Mouse (Mus musculus) MEL (cell line): ENCODE data around the gene Rab23. TPM values are rescaled to one million over a fixed set of nuclear protein-coding genes. Genes with fewer than 3 reads are reported as not detected.

ENCODE experiments used
- DNase-seq: peaks from one replicate; pipeline ENCODE4 v3.0.0; 2011; ENCODE audit warnings: low read depth, low spot score
- H3K27ac ChIP-seq: 2 replicates; pipeline ENCODE4 v1.5.1; 2012; ENCODE audit warnings: low read depth, mild to moderate bottlenecking, control low read depth, low read length, moderate library complexity; ENCODE audit not compliant: control insufficient read depth
- H3K27me3 ChIP-seq, 2 experiments: fragments of 150-350 bp in 1 of 2; sonication (generic) in 1 of 2; 2 replicates each; pipeline ENCODE4 v1.6.1; 2012; ENCODE audit warnings: low read length in 2 of 2, mild to moderate bottlenecking in 2 of 2, improper control_type of control experiment in 1 of 2, moderate library complexity in 1 of 2; ENCODE audit not compliant: insufficient read depth in 2 of 2, control insufficient read depth in 1 of 2
- H3K36me3 ChIP-seq, 2 experiments: 2 replicates each; pipeline ENCODE4 v1.6.1; 2012 to 2014; ENCODE audit warnings: low read length in 2 of 2, improper control_type of control experiment in 1 of 2, inconsistent platforms in 1 of 2, mild to moderate bottlenecking in 1 of 2; ENCODE audit not compliant: insufficient read depth in 2 of 2, control insufficient read depth in 1 of 2
- H3K4me1 ChIP-seq, 2 experiments: fragments of 150-350 bp in 1 of 2; sonication (generic) in 1 of 2; 2 replicates each; pipeline ENCODE4 v1.6.1; 2012; ENCODE audit warnings: low read length in 2 of 2, improper control_type of control experiment in 1 of 2, mild to moderate bottlenecking in 1 of 2; ENCODE audit not compliant: insufficient read depth in 2 of 2, control insufficient read depth in 1 of 2
- H3K4me3 ChIP-seq, 2 experiments: fragments of 150-350 bp in 1 of 2; sonication (generic) in 1 of 2; 2 replicates each; pipeline ENCODE4 v1.5.1; 2012; ENCODE audit warnings: low read depth in 2 of 2, low read length in 2 of 2, mild to moderate bottlenecking in 2 of 2, moderate library complexity in 2 of 2, control low read depth in 1 of 2, improper control_type of control experiment in 1 of 2; ENCODE audit not compliant: control insufficient read depth in 1 of 2, insufficient read depth in 1 of 2
- H3K79me2 ChIP-seq: 2 replicates; pipeline ENCODE4 v1.6.1; 2012; ENCODE audit warnings: mild to moderate bottlenecking, low read length, moderate library complexity; ENCODE audit not compliant: control insufficient read depth, poor library complexity, insufficient read depth
- H3K9ac ChIP-seq: 2 replicates; pipeline ENCODE4 v1.6.1; 2012; ENCODE audit warnings: low read depth, mild to moderate bottlenecking, control low read depth, low read length, moderate library complexity; ENCODE audit not compliant: control insufficient read depth, poor library complexity, severe bottlenecking
- H3K9me3 ChIP-seq: fragments of 150-350 bp; sonication (generic); replicated peaks from 2 replicates; pipeline ENCODE4 v1.6.1; 2012; ENCODE audit warnings: mild to moderate bottlenecking, low read length, improper control_type of control experiment, moderate library complexity; ENCODE audit not compliant: insufficient read depth
- CHD2 ChIP-seq: IDR thresholded peaks from 2 replicates; pipeline ENCODE4 v1.6.1; 2011; ENCODE audit warnings: low read length, improper control_type of control experiment
- CTCF ChIP-seq, 3 experiments: IDR thresholded peaks in 2 of 3; conservative IDR thresholded peaks in 1 of 3; 2 replicates each; pipeline ENCODE4 v1.5.1; 2011 to 2012; ENCODE audit warnings: low read length in 3 of 3, low read depth in 2 of 3, mild to moderate bottlenecking in 2 of 3, improper control_type of control experiment in 1 of 3, inconsistent platforms in 1 of 3, mixed read lengths in 1 of 3, moderate library complexity in 1 of 3; ENCODE audit not compliant: control insufficient read depth in 1 of 3, insufficient read depth in 1 of 3, poor library complexity in 1 of 3, severe bottlenecking in 1 of 3
- ELF1 ChIP-seq: IDR thresholded peaks from 2 replicates; pipeline ENCODE4 v1.6.1; 2014; ENCODE audit warnings: low read depth, mild to moderate bottlenecking, inconsistent platforms, low read length, improper control_type of control experiment, moderate library complexity
- EP300 ChIP-seq, 2 experiments: IDR thresholded peaks; 2 replicates each; pipeline ENCODE4 v1.6.1; 2011; ENCODE audit warnings: improper control_type of control experiment in 2 of 2, low read length in 2 of 2, low read depth in 1 of 2, mild to moderate bottlenecking in 1 of 2
- HCFC1 ChIP-seq: IDR thresholded peaks from 2 replicates; pipeline ENCODE4 v1.6.1; 2012; ENCODE audit warnings: low read depth, mild to moderate bottlenecking, inconsistent platforms, low read length, improper control_type of control experiment, moderate library complexity
- KAT2A ChIP-seq: conservative IDR thresholded peaks from 2 replicates; pipeline ENCODE4 v1.6.1; 2012; ENCODE audit warnings: low read depth, low read length, improper control_type of control experiment, inconsistent platforms
- MXI1 ChIP-seq: IDR thresholded peaks from 2 replicates; pipeline ENCODE4 v1.6.1; 2011; ENCODE audit warnings: mild to moderate bottlenecking, low read depth, low read length, improper control_type of control experiment
- MYB ChIP-seq: IDR thresholded peaks from 2 replicates; pipeline ENCODE4 v1.6.1; 2011; ENCODE audit warnings: mild to moderate bottlenecking, low read depth, low read length, improper control_type of control experiment
- MYC ChIP-seq: IDR thresholded peaks from 2 replicates; pipeline ENCODE4 v1.6.1; 2011; ENCODE audit warnings: low read depth, mild to moderate bottlenecking, low read length, improper control_type of control experiment, moderate library complexity
- POLR2AphosphoS2 ChIP-seq: IDR thresholded peaks from 2 replicates; pipeline ENCODE4 v1.6.1; 2011; ENCODE audit warnings: low read length, improper control_type of control experiment
- RCOR1 ChIP-seq: IDR thresholded peaks from 2 replicates; pipeline ENCODE4 v1.6.1; 2012; ENCODE audit warnings: low read depth, mild to moderate bottlenecking, inconsistent platforms, low read length, improper control_type of control experiment
- USF2 ChIP-seq, 2 experiments: IDR thresholded peaks; 2 replicates each; pipeline ENCODE4 v1.6.1; 2011 to 2012; ENCODE audit warnings: improper control_type of control experiment in 2 of 2, low read length in 2 of 2, borderline replicate concordance in 1 of 2, inconsistent platforms in 1 of 2, low read depth in 1 of 2, mild to moderate bottlenecking in 1 of 2; ENCODE audit not compliant: insufficient read depth in 1 of 2
- ZMIZ1 ChIP-seq: IDR thresholded peaks from 2 replicates; pipeline ENCODE4 v1.6.1; 2012; ENCODE audit warnings: low read depth, mild to moderate bottlenecking, inconsistent platforms, low read length, improper control_type of control experiment, moderate library complexity
- polyA plus RNA-seq, 2 experiments: library from polyadenylated mRNA; stranded (reverse) in 1 of 2; unstranded in 1 of 2; fragments of >175 nt in 1 of 2; fragments of >200 nt in 1 of 2; gene quantifications; 2 replicates each; pipeline versions ENCODE4 v1.2.1 to v1.2.4; 2012; ENCODE audit warnings: low replicate concordance in 2 of 2, low read depth in 1 of 2; ENCODE audit not compliant: insufficient read length in 2 of 2, insufficient read depth in 1 of 2, missing spikeins in 1 of 2
- total RNA-seq: library from RNA; depleted of rRNA; stranded (reverse); fragments of 300-350 nt; gene quantifications from 2 replicates; pipeline ENCODE4 v1.2.3, GENCODE M21; 2012; rRNA removed

The Rab23 gene
- total and polyA plus RNA-seq, 3 experiments: 3.2 to 9.9 TPM; not detected in 1

GRCm38 (mm10) chr1:33788072-33788471 lies 68.4 kb downstream of the Rab23 start:
- TF ChIP-seq USF2 (IDR thresholded peaks at IDR 0.05; ENCODE audit: borderline replicate concordance in 1 of 2, insufficient read depth in 1 of 2, low read depth in 1 of 2, low read length in 2 of 2) (no peak), KAT2A (no peak), RCOR1 (no peak), ZMIZ1 (no peak), CTCF (IDR thresholded peaks at IDR 0.05 in 2 of 3, conservative IDR thresholded peaks at IDR 0.05 in 1 of 3; ENCODE audit: control insufficient read depth in 1 of 3, insufficient read depth in 1 of 3, low read depth in 2 of 3, low read length in 3 of 3, poor library complexity in 1 of 3, severe bottlenecking in 1 of 3) (no peak), HCFC1 (no peak), ELF1 (no peak), MXI1 (no peak), MYB (no peak), CHD2 (no peak), EP300 (IDR thresholded peaks at IDR 0.05; ENCODE audit: low read depth in 1 of 2, low read length in 2 of 2) (no peak), MYC (no peak)
- TF ChIP-seq, all 39 proteins: peak for 0
- H3K9ac ChIP-seq: no peak overlapping the region
- no peak overlapping the region for H3K4me3 ChIP-seq
- no peaks in the 10 kb centered on the region for H3K9me3 ChIP-seq
- H3K27ac ChIP-seq: no peak overlapping the region
- H3K4me1 ChIP-seq: no peaks in the 10 kb centered on the region
- H3K36me3 ChIP-seq: peaks cover 4 to 5% of the 10 kb centered on the region in 2 experiments
- DNase-seq: no peak
- no peaks in the 10 kb centered on the region for H3K27me3 ChIP-seq
- peaks cover 3% of the 10 kb centered on the region; the same call in 1 of the 2 replicates for H3K79me2 ChIP-seq

GRCm38 (mm10) chr1:33788493-33788892 lies 68.8 kb downstream of the Rab23 start:
- TF ChIP-seq POLR2AphosphoS2: no peak
- H3K4me3 ChIP-seq: no peak overlapping the region
- DNase-seq: no peak
- H3K9ac ChIP-seq: no peak overlapping the region
- H3K36me3 ChIP-seq: peaks cover 2 to 5% of the 10 kb centered on the region in 2 experiments
- H3K4me1 ChIP-seq: no peaks in the 10 kb centered on the region
- no peaks in the 10 kb centered on the region for H3K9me3 ChIP-seq
- H3K27ac ChIP-seq: no peak overlapping the region
- peaks cover 5% of the 10 kb centered on the region; the same call in 1 of the 2 replicates for H3K79me2 ChIP-seq
- H3K27me3 ChIP-seq: no peaks in the 10 kb centered on the region

Other genes starting within 250 kb of the Rab23 start
- gene Prim2, start 50.1 kb upstream of the Rab23 start, total RNA-seq: 36.1 and 38.6 TPM in 2 replicates
- gene Prim2, start 50.1 kb upstream of the Rab23 start, polyA plus RNA-seq: 10 to 100 TPM in 1 of 2 experiments, not detected in 1; 48.9 TPM
- gene Bag2, start 37.9 kb downstream of the Rab23 start, total RNA-seq: 61.7 and 74.2 TPM in 2 replicates
- gene Bag2, start 37.9 kb downstream of the Rab23 start, polyA plus RNA-seq: 10 to 100 TPM in 1 of 2 experiments, not detected in 1; 88.8 TPM
- gene Zfp451, start 94.7 kb downstream of the Rab23 start, total RNA-seq: 15.8 and 17.9 TPM in 2 replicates
- gene Zfp451, start 94.7 kb downstream of the Rab23 start, polyA plus RNA-seq: 100 to 1,000 TPM in 1 of 2 experiments, 10 to 100 TPM in 1; 20.6 to 281 TPM
- 0.08 TPM in 1 of 2 replicates, not detected in the other for gene Bend6, start 187.9 kb downstream of the Rab23 start, total RNA-seq
- gene Bend6, start 187.9 kb downstream of the Rab23 start, polyA plus RNA-seq: under 1 TPM in 1 of 2 experiments, not detected in 1; 0.04 TPM
- 0.08 and 0.10 TPM in 2 replicates for gene Dst, start 188.3 kb downstream of the Rab23 start, total RNA-seq
- under 1 TPM in 1 of 2 experiments, not detected in 1; 0.60 TPM for gene Dst, start 188.3 kb downstream of the Rab23 start, polyA plus RNA-seq